Mouse (Mus musculus) heart, embryonic 13.5 days (tissue): ENCODE data around the gene Vmn1r220. TPM values are rescaled to one million over a fixed set of nuclear protein-coding genes. Genes with fewer than 3 reads are reported as not detected.
"Not testable (repeated sequence)": the region's sequence is repeated elsewhere in the genome, so short reads cannot be mapped to it uniquely, and the experiment has no call there.

Experiments
- ATAC-seq: fragments of 200-750 bp; cut with Nextera tagmentation; 2 replicates; pipeline ENCODE4 v1.8.0; 2017; ENCODE audit warnings: moderate TSS enrichment; ENCODE audit not compliant: insufficient number of reproducible peaks, low FRiP score, low TSS enrichment; ENCODE audit errors: extremely low read depth
- H3K27ac ChIP-seq: fragments of 300-500 bp; sonication (generic); replicated peaks from 2 replicates; pipeline ENCODE4 v1.5.1; 2015; ENCODE audit warnings: moderate library complexity, mild to moderate bottlenecking, inconsistent platforms
- H3K27me3 ChIP-seq: fragments of 300-500 bp; sonication (generic); replicated peaks from 2 replicates; pipeline ENCODE4 v1.6.1; 2015; ENCODE audit warnings: mild to moderate bottlenecking, inconsistent platforms
- H3K36me3 ChIP-seq: fragments of 300-500 bp; sonication (generic); 2 replicates; pipeline ENCODE4 v1.6.1; 2015; ENCODE audit warnings: mild to moderate bottlenecking, inconsistent platforms
- H3K4me1 ChIP-seq: fragments of 300-500 bp; sonication (generic); 2 replicates; pipeline ENCODE4 v1.6.1; 2015; ENCODE audit warnings: inconsistent platforms
- H3K4me2 ChIP-seq: fragments of 300-500 bp; sonication (generic); 2 replicates; pipeline ENCODE4 v1.6.1; 2015; ENCODE audit warnings: inconsistent platforms, mild to moderate bottlenecking, moderate library complexity
- H3K4me3 ChIP-seq: fragments of 300-500 bp; sonication (generic); 2 replicates; pipeline ENCODE4 v1.5.1; 2015; ENCODE audit warnings: moderate library complexity, mild to moderate bottlenecking, inconsistent platforms
- H3K9ac ChIP-seq: fragments of 300-500 bp; sonication (generic); 2 replicates; pipeline ENCODE4 v1.6.1; 2015; ENCODE audit warnings: inconsistent platforms, mild to moderate bottlenecking, moderate library complexity
- H3K9me3 ChIP-seq: fragments of 300-500 bp; sonication (generic); 2 replicates; pipeline ENCODE4 v1.6.1; 2016; ENCODE audit warnings: inconsistent platforms
- WGBS: fragments of 180-500 bp; shearing (Covaris S2); methylation state at CpG from one replicate; pipeline ENCODE4 v1.1.7; 2015; ENCODE audit warnings: mixed read lengths; 5-methylcytosine and 5-hydroxymethylcytosine counted together
- polyA plus RNA-seq: library from polyadenylated mRNA; unstranded; fragments of >200 nt; fragmentation: Nextera tagmentation; extraction: Ambion mirVana; gene quantifications from 2 replicates; pipeline ENCODE4 v1.2.1, GENCODE M21; 2015

Gene Vmn1r220
- not detected in 2 replicates for polyA plus RNA-seq

GRCm38 (mm10) chr13:23187875-23188274 is at the start of gene Vmn1r220:
Vmn1r220 (minus strand) TSS chr13:23187975.
- no peak within 1 kb of the TSS for H3K9ac ChIP-seq
- H3K27ac ChIP-seq: no peak within 1 kb of the TSS
- H3K27me3 ChIP-seq: no peaks in the 10 kb centered on the region
- no peak within 1 kb of the TSS for H3K4me2 ChIP-seq
- no peaks in the 10 kb centered on the region for H3K9me3 ChIP-seq
- no peaks in the 10 kb centered on the region for H3K36me3 ChIP-seq
- 75% methylated on average over 2 of the region's 2 CpGs for WGBS
- ATAC-seq: no peak
- H3K4me1 ChIP-seq: no peaks in the 10 kb centered on the region
- no peak within 1 kb of the TSS for H3K4me3 ChIP-seq

GRCm38 (mm10) chr13:23235847-23236246 is 48.1 kb upstream of the Vmn1r220 start, which contains the start of gene Vmn1r222:
Vmn1r222 (minus strand) TSS chr13:23235947.
- H3K27me3 ChIP-seq, ATAC-seq, H3K9ac ChIP-seq, H3K4me3 ChIP-seq, H3K4me1 ChIP-seq, H3K36me3 ChIP-seq, H3K27ac ChIP-seq, H3K4me2 ChIP-seq, H3K9me3 ChIP-seq: not testable (repeated sequence)

- 63% methylated on average over 2 of the region's 2 CpGs for WGBS
- H3K4me3 ChIP-seq, H3K27me3 ChIP-seq: not testable (repeated sequence)
Observed at GRCm38 (mm10) chr13:23213827-23214226, 26.1 kb upstream of the Vmn1r220 start, which contains the start of gene Vmn1r221. Vmn1r221 (plus strand) TSS chr13:23214127.

GRCm38 (mm10) chr13:23203885-23204284 is 16.1 kb upstream of the Vmn1r220 start:
- H3K4me2 ChIP-seq, ATAC-seq, H3K9me3 ChIP-seq, H3K27me3 ChIP-seq, H3K4me3 ChIP-seq, H3K27ac ChIP-seq, H3K4me1 ChIP-seq, H3K9ac ChIP-seq, H3K36me3 ChIP-seq: not testable (repeated sequence)
- 73% methylated on average over 1 of the region's 1 CpGs for WGBS

More at GRCm38 (mm10) chr13:23213827-23214226, 26.1 kb upstream of the Vmn1r220 start, which contains the start of gene Vmn1r221:
- H3K36me3 ChIP-seq, ATAC-seq, H3K9me3 ChIP-seq, H3K4me1 ChIP-seq, H3K9ac ChIP-seq, H3K27ac ChIP-seq, H3K4me2 ChIP-seq: not testable (repeated sequence)

- not testable (repeated sequence) for H3K27me3 ChIP-seq, ATAC-seq, H3K36me3 ChIP-seq, H3K9ac ChIP-seq, H3K27ac ChIP-seq, H3K4me1 ChIP-seq, H3K4me3 ChIP-seq, H3K9me3 ChIP-seq, H3K4me2 ChIP-seq
- 77% methylated on average over 4 of the region's 4 CpGs for WGBS
Observed at GRCm38 (mm10) chr13:23166471-23166870, 21.3 kb downstream of the Vmn1r220 start.

GRCm38 (mm10) chr13:23159012-23159411 is 28.8 kb downstream of the Vmn1r220 start, which contains the start of gene Vmn1r219:
Vmn1r219 (plus strand) TSS chr13:23159312.
- H3K27ac ChIP-seq: no peak within 1 kb of the TSS

GRCm38 (mm10) chr13:23157848-23158247 is 29.9 kb downstream of the Vmn1r220 start:
- no peak overlapping the region for H3K4me2 ChIP-seq
- 36% methylated on average over 3 of the region's 3 CpGs for WGBS
- no peak overlapping the region for H3K27ac ChIP-seq
- H3K9ac ChIP-seq: no peak overlapping the region
- H3K9me3 ChIP-seq: no peaks in the 10 kb centered on the region
- H3K4me3 ChIP-seq: no peak overlapping the region
- no peak; the same call in 1 of the 2 replicates for ATAC-seq
- no peaks in the 10 kb centered on the region for H3K36me3 ChIP-seq
- peaks cover 9% of the 10 kb centered on the region for H3K4me1 ChIP-seq
- no peaks in the 10 kb centered on the region for H3K27me3 ChIP-seq

More at GRCm38 (mm10) chr13:23159012-23159411, 28.8 kb downstream of the Vmn1r220 start, which contains the start of gene Vmn1r219:
- ATAC-seq: no peak
- Histone ChIP-seq H3K9ac (no peak within 1 kb of the TSS), H3K9me3 (no peaks in the 10 kb centered on the region), H3K4me1 (peaks cover 9% of the 10 kb centered on the region), H3K4me2 (no peak within 1 kb of the TSS), H3K36me3 (no peaks in the 10 kb centered on the region), H3K4me3 (no peak within 1 kb of the TSS), H3K27me3 (no peaks in the 10 kb centered on the region)
- WGBS: 59% methylated on average over 4 of the region's 4 CpGs

GRCm38 (mm10) chr13:23138880-23139279 is 48.9 kb downstream of the Vmn1r220 start:
- Histone ChIP-seq H3K27me3 (no peaks in the 10 kb centered on the region), H3K4me1 (no peaks in the 10 kb centered on the region), H3K4me2 (no peak overlapping the region), H3K9ac (no peak overlapping the region), H3K9me3 (no peaks in the 10 kb centered on the region), H3K27ac (no peak overlapping the region), H3K36me3 (no peaks in the 10 kb centered on the region), H3K4me3 (no peak overlapping the region)
- no peak for ATAC-seq
- 87% methylated on average over 2 of the region's 2 CpGs for WGBS

GRCm38 (mm10) chr13:23133501-23133900 is 54.3 kb downstream of the Vmn1r220 start:
- no peak for ATAC-seq
- Histone ChIP-seq H3K9ac (no peak overlapping the region), H3K4me1 (no peaks in the 10 kb centered on the region), H3K4me2 (no peak overlapping the region), H3K9me3 (no peaks in the 10 kb centered on the region), H3K27ac (no peak overlapping the region), H3K27me3 (no peaks in the 10 kb centered on the region), H3K4me3 (no peak overlapping the region), H3K36me3 (no peaks in the 10 kb centered on the region)
- 51% methylated on average over 1 of the region's 1 CpGs for WGBS

GRCm38 (mm10) chr13:23133099-23133498 is 54.7 kb downstream of the Vmn1r220 start, which contains the start of gene Vmn1r218:
Vmn1r218 (plus strand) TSS chr13:23133155.
- Histone ChIP-seq H3K9ac (no peak within 1 kb of the TSS), H3K4me3 (no peak within 1 kb of the TSS), H3K27ac (no peak within 1 kb of the TSS), H3K27me3 (no peaks in the 10 kb centered on the region), H3K4me1 (no peaks in the 10 kb centered on the region), H3K9me3 (no peaks in the 10 kb centered on the region), H3K36me3 (no peaks in the 10 kb centered on the region), H3K4me2 (no peak within 1 kb of the TSS)
- no peak for ATAC-seq
- WGBS: 62% methylated on average over 3 of the region's 3 CpGs
